Mouse (Mus musculus) stomach, embryonic 14.5 days (tissue): ENCODE measurements around the gene Tmx1. TPM values are rescaled to one million over a fixed set of nuclear protein-coding genes. Genes with fewer than 3 reads are reported as not detected.

Source experiments
- ATAC-seq: fragments of 200-750 bp; cut with Nextera tagmentation; 2 replicates; pipeline ENCODE4 v1.8.0; 2017; ENCODE audit warnings: low read depth, moderate TSS enrichment; ENCODE audit not compliant: insufficient number of reproducible peaks, insufficient read depth, low FRiP score
- H3K27ac ChIP-seq: fragments of 300-500 bp; sonication (generic); 2 replicates; pipeline ENCODE4 v1.5.1; 2014; ENCODE audit warnings: mild to moderate bottlenecking, low read length, moderate library complexity, mixed read lengths
- H3K27me3 ChIP-seq: fragments of 300-500 bp; sonication (generic); 2 replicates; pipeline ENCODE4 v1.6.1; 2014; ENCODE audit warnings: low read length, control low read depth, mixed read lengths; ENCODE audit not compliant: control insufficient read depth, insufficient read depth
- H3K36me3 ChIP-seq: fragments of 300-500 bp; sonication (generic); 2 replicates; pipeline ENCODE4 v1.6.1; 2014; ENCODE audit warnings: mild to moderate bottlenecking, control low read depth, low read length, moderate library complexity, mixed read lengths; ENCODE audit not compliant: control insufficient read depth, insufficient read depth
- H3K4me1 ChIP-seq: fragments of 300-500 bp; sonication (generic); 2 replicates; pipeline ENCODE4 v1.6.1; 2014; ENCODE audit warnings: low read length, control low read depth, mixed read lengths; ENCODE audit not compliant: control insufficient read depth, insufficient read depth
- H3K4me2 ChIP-seq: fragments of 300-500 bp; sonication (generic); replicated peaks from 2 replicates; pipeline ENCODE4 v1.6.1; 2014; ENCODE audit warnings: low read depth, low read length, control low read depth
- H3K4me3 ChIP-seq: fragments of 300-500 bp; sonication (generic); 2 replicates; pipeline ENCODE4 v1.5.1; 2014; ENCODE audit warnings: low read depth, low read length, control low read depth
- H3K9ac ChIP-seq: fragments of 300-500 bp; sonication (generic); replicated peaks from 2 replicates; pipeline ENCODE4 v1.6.1; 2014; ENCODE audit warnings: low read depth, mild to moderate bottlenecking, control low read depth, low read length, moderate library complexity, mixed read lengths
- H3K9me3 ChIP-seq: fragments of 300-500 bp; sonication (generic); 2 replicates; pipeline ENCODE4 v1.6.1; 2016; ENCODE audit warnings: low read depth, low read length, control low read depth; ENCODE audit not compliant: control insufficient read depth
- WGBS: fragments of 180-500 bp; shearing (Covaris S2); extraction: QIAGEN DNeasy Blood & Tissue Kit; methylation state at CpG from one replicate; pipeline ENCODE4 v1.1.7; 2014; 5-methylcytosine and 5-hydroxymethylcytosine counted together
- polyA plus RNA-seq: library from polyadenylated mRNA; unstranded; fragments of >200 nt; fragmentation: Nextera tagmentation; extraction: Ambion mirVana; gene quantifications from 2 replicates; pipeline ENCODE4 v1.2.1, GENCODE M21; 2014

Gene Tmx1
- polyA plus RNA-seq, 1 experiment from 2014 or later = 64.0 TPM

DNA sequence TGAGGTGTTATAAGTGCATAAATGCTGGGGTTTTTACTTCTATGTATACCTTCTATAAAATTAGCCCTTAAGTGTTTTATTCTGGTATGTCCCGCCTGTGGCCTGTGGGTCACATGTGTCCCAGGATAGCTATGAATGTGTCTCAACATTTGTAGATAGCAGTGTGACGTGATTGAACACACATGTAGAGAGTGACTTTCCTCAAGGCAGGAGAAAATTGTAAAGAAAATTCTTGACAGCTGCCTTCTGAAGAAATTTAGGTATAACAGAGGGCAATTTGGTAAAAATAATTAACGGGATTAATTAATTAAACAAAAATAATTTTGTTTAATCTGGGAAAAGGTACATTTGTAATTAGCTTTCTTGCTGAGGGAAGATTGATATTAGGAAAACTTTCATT lies 22.4 kb downstream of the Tmx1 start:
- Histone ChIP-seq H3K27me3 (no peaks in the 10 kb centered on the region), H3K4me1 (no peaks in the 10 kb centered on the region), H3K27ac (no peak overlapping the region), H3K4me3 (no peak overlapping the region), H3K36me3 (no peaks in the 10 kb centered on the region), H3K9ac (no peak overlapping the region), H3K4me2 (no peak overlapping the region), H3K9me3 (no peaks in the 10 kb centered on the region)
- WGBS = 78% methylated on average over 3 of the region's 3 CpGs
- ATAC-seq = no peak

DNA sequence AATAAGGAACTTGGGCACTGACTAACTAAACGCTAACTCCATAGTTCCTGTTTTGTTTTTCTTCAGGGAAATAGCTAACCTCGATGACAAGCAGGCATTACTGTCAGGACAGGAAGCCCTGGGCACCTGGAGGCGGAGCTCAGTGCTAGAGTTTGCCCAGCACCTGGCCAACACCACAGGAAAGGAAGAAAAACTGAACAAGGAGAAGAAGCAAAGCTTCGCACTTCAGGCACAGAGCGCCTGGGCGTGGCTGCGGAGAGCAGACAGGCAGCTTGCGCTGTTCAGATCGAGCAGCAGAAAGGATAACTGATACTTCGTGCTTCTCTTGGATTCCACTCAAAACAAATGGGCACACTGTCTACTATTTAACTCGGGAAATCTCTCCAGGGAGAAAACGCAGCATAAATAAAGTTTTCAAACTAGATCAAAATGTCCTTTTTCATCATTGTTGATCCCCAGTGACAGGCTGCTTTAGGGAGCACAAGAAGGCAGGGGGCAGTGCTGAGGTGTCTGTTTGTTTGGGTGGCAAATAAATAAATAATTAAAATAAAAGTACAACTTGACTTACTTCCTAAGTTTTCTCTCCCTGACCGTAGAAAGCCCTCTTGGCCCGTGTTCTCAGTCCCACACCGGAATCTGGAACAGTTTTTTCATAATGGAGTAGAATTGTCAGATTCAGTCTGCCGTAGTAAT lies 24.1 kb downstream of the Tmx1 start:
- Histone ChIP-seq H3K9ac (no peak overlapping the region), H3K27ac (no peak overlapping the region), H3K4me3 (no peak overlapping the region), H3K36me3 (no peaks in the 10 kb centered on the region), H3K4me1 (no peaks in the 10 kb centered on the region), H3K27me3 (no peaks in the 10 kb centered on the region), H3K9me3 (no peaks in the 10 kb centered on the region), H3K4me2 (no peak overlapping the region)
- no peak for ATAC-seq
- WGBS = 70% methylated on average over 16 of the region's 16 CpGs

DNA sequence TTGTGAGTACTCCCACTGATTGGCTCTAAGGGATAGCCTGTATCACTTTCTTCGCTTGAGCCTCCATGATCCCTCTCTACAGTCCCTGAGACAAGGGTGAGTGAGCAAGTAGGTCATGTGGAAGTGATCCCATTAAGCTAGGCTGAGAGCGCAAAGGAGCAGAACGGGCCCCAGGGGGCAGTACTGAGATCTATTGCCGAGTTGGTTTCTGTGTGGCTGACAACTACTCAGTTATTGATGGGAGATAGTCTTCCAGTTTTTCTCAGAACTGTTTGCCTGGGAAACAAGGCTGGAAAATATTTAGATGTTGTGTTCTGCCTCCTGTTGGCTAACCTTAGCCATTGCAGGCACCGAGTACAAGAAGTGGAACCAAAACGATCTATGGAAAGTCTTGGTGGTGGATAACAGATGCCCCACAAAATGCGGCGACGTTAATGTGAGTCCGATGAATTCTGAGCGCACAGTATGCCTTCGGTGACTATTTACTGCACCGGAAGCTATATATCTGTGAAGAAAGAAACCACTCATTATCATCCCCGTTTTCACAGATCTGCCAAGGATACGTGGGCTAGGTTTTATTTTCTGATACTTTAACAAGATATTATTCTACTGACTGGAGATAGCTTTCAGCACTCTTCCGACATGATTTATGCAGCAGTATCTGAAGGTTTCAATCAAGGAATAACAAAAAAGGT lies 24.8 kb downstream of the Tmx1 start:
- Histone ChIP-seq H3K4me1 (no peaks in the 10 kb centered on the region), H3K9ac (no peak overlapping the region), H3K36me3 (no peaks in the 10 kb centered on the region), H3K4me3 (no peak overlapping the region), H3K4me2 (no peak overlapping the region), H3K27ac (no peak overlapping the region), H3K27me3 (no peaks in the 10 kb centered on the region), H3K9me3 (no peaks in the 10 kb centered on the region)
- ATAC-seq = no peak
- WGBS = 79% methylated on average over 16 of the region's 16 CpGs

DNA sequence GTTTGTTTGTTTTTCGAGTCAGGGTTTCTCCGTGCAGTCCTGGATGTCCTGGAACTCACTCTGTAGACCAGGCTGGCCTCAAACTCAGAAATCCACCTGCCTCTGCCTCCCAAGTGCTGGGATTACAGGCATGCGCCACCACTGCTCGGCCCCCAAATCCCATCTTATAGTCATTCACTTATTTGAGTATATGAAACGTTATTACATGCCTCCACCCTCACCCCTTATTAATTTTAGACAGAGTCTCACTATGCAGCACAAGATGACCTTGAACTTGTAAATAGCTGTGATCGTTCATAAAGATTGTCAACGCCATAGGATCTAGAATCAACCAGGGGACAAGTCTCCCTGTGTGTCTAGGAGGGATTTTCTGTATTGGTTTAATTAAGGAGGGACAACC lies 33.1 kb downstream of the Tmx1 start:
- no peak overlapping the region for H3K9ac ChIP-seq
- WGBS = 89% methylated on average over 7 of the region's 7 CpGs
- no peak overlapping the region for H3K4me2 ChIP-seq
- no peak overlapping the region for H3K27ac ChIP-seq
- H3K4me3 ChIP-seq = no peak overlapping the region
- H3K9me3 ChIP-seq = no peaks in the 10 kb centered on the region
- no peak for ATAC-seq
- no peaks in the 10 kb centered on the region for H3K27me3 ChIP-seq
- no peaks in the 10 kb centered on the region for H3K36me3 ChIP-seq
- H3K4me1 ChIP-seq = no peaks in the 10 kb centered on the region

DNA sequence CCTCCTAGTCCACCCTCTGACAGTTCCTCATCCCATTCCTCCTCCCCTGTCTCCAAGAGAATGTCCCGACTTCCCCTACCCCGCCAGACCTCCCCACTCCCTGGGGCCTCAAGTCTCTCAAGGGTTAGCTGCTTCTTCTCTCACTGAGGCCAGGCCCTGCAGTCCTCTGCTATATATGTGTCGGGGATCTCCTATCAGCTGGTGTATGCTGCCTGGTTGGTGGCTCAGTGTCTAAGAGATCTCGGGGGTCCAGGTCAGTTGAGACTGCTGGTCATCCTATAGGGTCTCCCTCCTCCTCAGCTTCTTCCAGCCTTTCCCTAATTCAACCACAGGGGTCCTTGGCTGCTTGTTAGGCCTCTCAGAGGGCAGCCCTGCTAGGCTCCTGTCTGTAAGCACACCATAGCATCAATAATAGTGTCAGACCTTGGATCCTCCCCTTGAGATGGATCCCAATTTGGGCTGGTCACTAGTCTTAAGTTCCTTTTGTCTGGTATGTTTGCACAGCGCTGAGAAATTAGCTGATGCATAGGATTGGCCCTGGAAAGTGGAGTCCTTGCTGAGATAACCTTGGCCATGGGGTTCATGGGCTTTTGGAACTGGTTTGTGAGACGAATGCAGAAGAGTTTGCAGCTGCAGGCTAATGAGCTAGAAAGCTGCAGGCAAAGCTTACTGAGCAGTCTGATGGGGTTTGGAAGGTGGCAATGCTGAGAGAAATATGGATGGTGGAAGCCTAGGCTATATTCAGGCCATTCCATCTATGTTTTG lies 34.0 kb downstream of the Tmx1 start:
- Histone ChIP-seq H3K27me3 (no peaks in the 10 kb centered on the region), H3K4me3 (no peak overlapping the region), H3K4me1 (no peaks in the 10 kb centered on the region), H3K9ac (no peak overlapping the region), H3K36me3 (no peaks in the 10 kb centered on the region), H3K27ac (no peak overlapping the region), H3K9me3 (no peaks in the 10 kb centered on the region), H3K4me2 (no peak overlapping the region)
- 75% methylated on average over 6 of the region's 6 CpGs for WGBS
- ATAC-seq = no peak

DNA sequence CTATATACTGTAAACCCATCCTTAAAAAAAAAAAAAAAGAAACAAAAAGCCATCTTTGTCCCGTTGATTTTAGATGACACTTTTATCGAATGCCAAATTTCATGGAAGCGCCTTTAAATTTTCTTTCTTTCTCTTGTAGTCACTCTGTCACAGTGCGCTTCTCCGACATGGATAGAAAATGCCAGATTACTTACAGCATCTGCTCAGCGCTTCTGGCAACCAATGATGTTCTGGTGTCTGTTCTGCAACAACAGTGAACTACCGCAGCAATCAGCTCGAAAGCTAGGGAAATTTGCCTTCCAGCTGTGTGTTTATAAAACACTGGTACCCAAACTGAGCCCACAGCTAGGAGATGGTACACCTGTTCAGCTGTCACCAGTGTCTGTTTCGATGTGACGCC lies 39.5 kb downstream of the Tmx1 start:
- Histone ChIP-seq H3K27me3 (no peaks in the 10 kb centered on the region), H3K4me2 (no peak overlapping the region), H3K9ac (no peak overlapping the region), H3K4me3 (no peak overlapping the region), H3K36me3 (no peaks in the 10 kb centered on the region), H3K9me3 (no peaks in the 10 kb centered on the region), H3K4me1 (no peaks in the 10 kb centered on the region), H3K27ac (no peak overlapping the region)
- WGBS = 83% methylated on average over 10 of the region's 10 CpGs
- no peak for ATAC-seq

DNA sequence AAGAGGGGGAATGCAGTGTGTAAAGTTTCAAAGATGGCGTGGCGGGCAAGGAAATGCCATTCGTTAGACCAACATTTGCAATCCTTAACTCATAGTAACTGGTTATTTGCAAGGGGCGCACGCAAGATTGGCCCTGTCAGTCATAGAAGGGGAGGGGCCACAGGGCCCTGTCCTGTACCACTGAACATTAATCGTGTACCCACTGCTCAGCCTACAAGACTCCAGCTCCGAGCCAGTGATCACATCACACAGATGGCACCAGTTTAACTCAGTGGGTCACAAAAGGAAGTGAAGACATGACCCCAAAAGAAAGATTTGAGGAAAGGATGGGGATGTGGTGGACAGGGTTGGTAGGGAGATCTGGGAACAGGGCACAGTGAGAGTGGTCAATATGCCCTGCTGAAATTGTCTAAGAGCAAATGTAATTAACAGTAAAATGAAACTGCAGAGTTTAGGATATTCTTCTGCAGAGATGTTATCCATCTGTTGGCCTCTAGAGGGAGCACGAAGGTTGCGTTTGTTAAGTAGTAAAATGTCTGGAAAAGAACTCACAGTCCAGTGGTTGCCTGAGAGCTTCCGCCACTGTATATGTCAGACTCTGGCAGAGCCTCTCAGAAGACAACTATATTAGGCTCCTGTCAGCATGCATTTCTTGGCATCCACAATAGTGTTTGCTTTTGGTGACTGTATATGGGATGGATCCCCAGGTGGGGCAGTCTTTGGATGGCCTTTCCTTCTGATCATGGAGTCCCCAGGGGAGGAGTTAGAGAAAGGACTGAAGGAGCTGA lies 41.8 kb downstream of the Tmx1 start:
- H3K27me3 ChIP-seq = no peaks in the 10 kb centered on the region
- 57% methylated on average over 10 of the region's 10 CpGs for WGBS
- H3K4me1 ChIP-seq = no peaks in the 10 kb centered on the region
- peak; percentile 65; the same call in 1 of the 2 replicates for ATAC-seq
- H3K27ac ChIP-seq = no peak overlapping the region
- H3K4me2 ChIP-seq = no peak overlapping the region
- H3K9me3 ChIP-seq = no peaks in the 10 kb centered on the region
- H3K4me3 ChIP-seq = no peak overlapping the region
- no peaks in the 10 kb centered on the region for H3K36me3 ChIP-seq
- H3K9ac ChIP-seq = no peak overlapping the region

DNA sequence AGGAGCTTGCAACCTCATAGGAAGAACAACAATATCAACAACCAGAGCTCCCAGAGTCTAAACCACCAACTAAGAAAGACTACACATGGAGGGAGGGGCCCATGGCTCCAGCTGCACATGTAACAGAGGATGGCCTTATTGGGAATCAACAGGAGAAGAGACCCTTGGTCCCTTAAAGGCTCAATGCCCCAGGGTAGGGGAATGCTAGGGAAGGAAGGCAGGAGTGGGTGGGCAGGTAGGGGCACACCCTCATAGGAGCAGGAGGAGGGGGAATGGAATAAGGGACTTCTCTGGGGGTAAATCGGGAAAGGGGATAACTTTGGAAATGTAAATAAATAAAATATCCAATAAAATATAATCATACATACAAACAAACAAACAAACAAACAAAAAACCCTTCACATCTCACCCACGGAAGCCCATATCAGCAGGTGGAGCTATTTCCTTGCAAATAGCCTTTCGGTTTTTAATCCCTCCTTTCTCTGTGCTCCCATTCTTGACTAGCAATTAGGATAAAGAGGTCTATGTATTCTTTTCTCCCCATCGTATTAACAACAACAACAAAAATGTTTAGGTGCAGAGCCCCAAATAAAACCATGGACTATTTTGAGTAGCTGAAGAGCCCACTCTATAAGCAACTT lies 42.5 kb downstream of the Tmx1 start:
- Histone ChIP-seq H3K27me3 (no peaks in the 10 kb centered on the region), H3K4me2 (no peak overlapping the region), H3K4me1 (no peaks in the 10 kb centered on the region), H3K9me3 (no peaks in the 10 kb centered on the region), H3K27ac (no peak overlapping the region), H3K36me3 (no peaks in the 10 kb centered on the region), H3K4me3 (no peak overlapping the region), H3K9ac (no peak overlapping the region)
- 64% methylated on average over 4 of the region's 4 CpGs for WGBS
- no peak for ATAC-seq
